Mouse (Mus musculus) megakaryocyte, embryonic 14.5 days (primary cell): ENCODE measurements around the gene 2610028H24Rik.

Source experiments
- FLI1 ChIP-seq: IDR thresholded peaks from 2 replicates; pipeline ENCODE4 v1.6.1; 2012; ENCODE audit warnings: low read length, inconsistent platforms, mixed read lengths
- GATA1 ChIP-seq: IDR thresholded peaks from 3 replicates; pipeline ENCODE4 v1.6.1; 2012; ENCODE audit warnings: mixed read lengths, low read length, inconsistent platforms, borderline replicate concordance

GRCm38 (mm10) chr10:76480851-76481250 is 32.0 kb downstream of the 2610028H24Rik start:
- TF ChIP-seq GATA1 (no peak), FLI1 (no peak)
